Mouse (Mus musculus) forebrain, embryonic 15.5 days (tissue): ENCODE results near the gene Wdr37. TPM values are rescaled to one million over a fixed set of nuclear protein-coding genes. Genes with fewer than 3 reads are reported as not detected.

ENCODE experiments used
- ATAC-seq: fragments of 200-750 bp; cut with Nextera tagmentation; replicated peaks from 2 replicates; pipeline ENCODE4 v1.8.0; 2017; ENCODE audit warnings: mild to moderate bottlenecking, moderate TSS enrichment, moderate library complexity
- H3K27ac ChIP-seq: fragments of 300-500 bp; sonication (generic); replicated peaks from 2 replicates; pipeline ENCODE4 v1.5.1; 2015; ENCODE audit warnings: mild to moderate bottlenecking, inconsistent platforms
- H3K27me3 ChIP-seq: fragments of 300-500 bp; sonication (generic); 2 replicates; pipeline ENCODE4 v1.6.1; 2015; ENCODE audit warnings: inconsistent platforms
- H3K36me3 ChIP-seq: fragments of 300-500 bp; sonication (generic); 2 replicates; pipeline ENCODE4 v1.6.1; 2015; ENCODE audit warnings: mild to moderate bottlenecking, inconsistent platforms
- H3K4me1 ChIP-seq: fragments of 300-500 bp; sonication (generic); 2 replicates; pipeline ENCODE4 v1.6.1; 2015; ENCODE audit warnings: inconsistent platforms
- H3K4me2 ChIP-seq: fragments of 300-500 bp; sonication (generic); replicated peaks from 2 replicates; pipeline ENCODE4 v1.6.1; 2015; ENCODE audit warnings: mild to moderate bottlenecking, inconsistent platforms
- H3K4me3 ChIP-seq: fragments of 300-500 bp; sonication (generic); 2 replicates; pipeline ENCODE4 v1.5.1; 2015; ENCODE audit warnings: mild to moderate bottlenecking, inconsistent platforms
- H3K9ac ChIP-seq: fragments of 300-500 bp; sonication (generic); replicated peaks from 2 replicates; pipeline ENCODE4 v1.6.1; 2015; ENCODE audit warnings: mild to moderate bottlenecking, inconsistent platforms
- H3K9me3 ChIP-seq: fragments of 300-500 bp; sonication (generic); 2 replicates; pipeline ENCODE4 v1.6.1; 2016; ENCODE audit warnings: inconsistent platforms
- WGBS: fragments of 180-500 bp; shearing (Covaris S2); methylation state at CpG from one replicate; pipeline ENCODE4 v1.1.7; 2015; ENCODE audit warnings: mixed read lengths; 5-methylcytosine and 5-hydroxymethylcytosine counted together
- polyA plus RNA-seq: library from polyadenylated mRNA; unstranded; fragments of >200 nt; fragmentation: Nextera tagmentation; extraction: Ambion mirVana; gene quantifications from 2 replicates; pipeline ENCODE4 v1.2.1, GENCODE M21; 2015

Gene Wdr37
- polyA plus RNA-seq, 1 experiment from 2014 or later = 45.5 TPM

- 91% methylated on average over 10 of the region's 10 CpGs for WGBS
- H3K9me3 ChIP-seq = no peaks in the 10 kb centered on the region
- H3K9ac ChIP-seq = no peak overlapping the region
- peaks cover 64% of the 10 kb centered on the region for H3K36me3 ChIP-seq
- H3K27me3 ChIP-seq = no peaks in the 10 kb centered on the region
- H3K4me3 ChIP-seq = no peak overlapping the region
- H3K4me1 ChIP-seq = no peaks in the 10 kb centered on the region
- no peak overlapping the region for H3K27ac ChIP-seq
- no peak for ATAC-seq
- H3K4me2 ChIP-seq = no peak overlapping the region
These were observed 32.6 kb downstream of the Wdr37 start for GRCm38 (mm10) chr13:8839111-8839510.

GRCm38 (mm10) chr13:8838394-8838793 lies 33.3 kb downstream of the Wdr37 start:
- H3K4me1 ChIP-seq = no peaks in the 10 kb centered on the region
- H3K9ac ChIP-seq = no peak overlapping the region
- no peak overlapping the region for H3K4me3 ChIP-seq
- H3K4me2 ChIP-seq = no peak overlapping the region
- no peak for ATAC-seq
- no peaks in the 10 kb centered on the region for H3K9me3 ChIP-seq
- no peak overlapping the region for H3K27ac ChIP-seq
- H3K27me3 ChIP-seq = no peaks in the 10 kb centered on the region
- H3K36me3 ChIP-seq = peaks cover 65% of the 10 kb centered on the region
- 22% methylated on average over 3 of the region's 3 CpGs for WGBS

- peaks cover 8% of the 10 kb centered on the region; the same call in 1 of the 2 replicates for H3K4me1 ChIP-seq
- no peak overlapping the region for H3K4me3 ChIP-seq
- H3K36me3 ChIP-seq = peaks cover 51% of the 10 kb centered on the region
- 80% methylated on average over 5 of the region's 5 CpGs for WGBS
- peak; percentile 65; the same call in 1 of the 2 replicates for ATAC-seq
- no peak overlapping the region for H3K27ac ChIP-seq
- H3K9ac ChIP-seq = no peak overlapping the region
- no peaks in the 10 kb centered on the region for H3K27me3 ChIP-seq
- H3K9me3 ChIP-seq = no peaks in the 10 kb centered on the region
- H3K4me2 ChIP-seq = no peak overlapping the region
These were observed 37.1 kb downstream of the Wdr37 start for GRCm38 (mm10) chr13:8834573-8834972.

- WGBS = 91% methylated on average over 7 of the region's 7 CpGs
- no peaks in the 10 kb centered on the region for H3K9me3 ChIP-seq
- peaks cover 44% of the 10 kb centered on the region for H3K36me3 ChIP-seq
- no peak overlapping the region for H3K9ac ChIP-seq
- no peak for ATAC-seq
- no peak overlapping the region for H3K27ac ChIP-seq
- peaks cover 8% of the 10 kb centered on the region; the same call in 1 of the 2 replicates for H3K4me1 ChIP-seq
- no peaks in the 10 kb centered on the region for H3K27me3 ChIP-seq
- no peak overlapping the region for H3K4me2 ChIP-seq
- H3K4me3 ChIP-seq = no peak overlapping the region
These were observed 40.0 kb downstream of the Wdr37 start for GRCm38 (mm10) chr13:8831546-8832251.

- peaks cover 38% of the 10 kb centered on the region for H3K36me3 ChIP-seq
- no peak overlapping the region for H3K27ac ChIP-seq
- ATAC-seq = no peak
- H3K4me2 ChIP-seq = no peak overlapping the region
- no peak overlapping the region for H3K4me3 ChIP-seq
- no peaks in the 10 kb centered on the region for H3K9me3 ChIP-seq
- H3K4me1 ChIP-seq = peaks cover 8% of the 10 kb centered on the region; the same call in 1 of the 2 replicates
- H3K27me3 ChIP-seq = no peaks in the 10 kb centered on the region
- no peak overlapping the region for H3K9ac ChIP-seq
These were observed 41.0 kb downstream of the Wdr37 start for GRCm38 (mm10) chr13:8830696-8831095.

GRCm38 (mm10) chr13:8829784-8830183 lies 41.9 kb downstream of the Wdr37 start:
- H3K9ac ChIP-seq = no peak overlapping the region
- H3K36me3 ChIP-seq = peaks cover 33% of the 10 kb centered on the region
- H3K9me3 ChIP-seq = no peaks in the 10 kb centered on the region
- H3K4me2 ChIP-seq = no peak overlapping the region
- peak; percentile 47; the same call in 1 of the 2 replicates for ATAC-seq
- H3K27me3 ChIP-seq = no peaks in the 10 kb centered on the region
- WGBS = 18% methylated on average over 5 of the region's 5 CpGs
- H3K27ac ChIP-seq = no peak overlapping the region
- no peak overlapping the region for H3K4me3 ChIP-seq
- peaks cover 8% of the 10 kb centered on the region; the same call in 1 of the 2 replicates for H3K4me1 ChIP-seq

- H3K4me3 ChIP-seq = no peak overlapping the region
- H3K9ac ChIP-seq = no peak overlapping the region
- 83% methylated on average over 1 of the region's 1 CpGs for WGBS
- no peaks in the 10 kb centered on the region for H3K9me3 ChIP-seq
- H3K36me3 ChIP-seq = peaks cover 26% of the 10 kb centered on the region
- H3K27me3 ChIP-seq = no peaks in the 10 kb centered on the region
- ATAC-seq = no peak
- H3K4me2 ChIP-seq = no peak overlapping the region
- no peak overlapping the region for H3K27ac ChIP-seq
- peaks cover 8% of the 10 kb centered on the region; the same call in 1 of the 2 replicates for H3K4me1 ChIP-seq
These were observed 42.8 kb downstream of the Wdr37 start for GRCm38 (mm10) chr13:8828946-8829345.

- H3K36me3 ChIP-seq = peaks cover 30% of the 10 kb centered on the region
- 70% methylated on average over 8 of the region's 8 CpGs for WGBS
- H3K4me2 ChIP-seq = no peak overlapping the region
- no peak overlapping the region for H3K9ac ChIP-seq
- peaks cover 9% of the 10 kb centered on the region; the same call in 1 of the 2 replicates for H3K4me1 ChIP-seq
- no peaks in the 10 kb centered on the region for H3K27me3 ChIP-seq
- no peak overlapping the region for H3K27ac ChIP-seq
- no peaks in the 10 kb centered on the region for H3K9me3 ChIP-seq
- H3K4me3 ChIP-seq = no peak overlapping the region
- ATAC-seq = no peak
These were observed 48.2 kb downstream of the Wdr37 start for GRCm38 (mm10) chr13:8823546-8823945.

GRCm38 (mm10) chr13:8823120-8823519 lies 48.6 kb downstream of the Wdr37 start:
- Histone ChIP-seq H3K4me1 (peaks cover 9% of the 10 kb centered on the region; the same call in 1 of the 2 replicates), H3K9me3 (no peaks in the 10 kb centered on the region), H3K36me3 (peaks cover 30% of the 10 kb centered on the region), H3K9ac (no peak overlapping the region), H3K27ac (no peak overlapping the region), H3K27me3 (no peaks in the 10 kb centered on the region), H3K4me2 (no peak overlapping the region), H3K4me3 (no peak overlapping the region)
- 0 out of 2 replicates have a peak, but pooled peaks have one; percentile 45 for ATAC-seq
- 52% methylated on average over 6 of the region's 6 CpGs for WGBS

- H3K9me3 ChIP-seq = no peaks in the 10 kb centered on the region
- no peak for ATAC-seq
- WGBS = 91% methylated on average over 4 of the region's 4 CpGs
- peaks cover 34% of the 10 kb centered on the region for H3K36me3 ChIP-seq
- no peak overlapping the region for H3K4me3 ChIP-seq
- no peak overlapping the region for H3K9ac ChIP-seq
- H3K4me1 ChIP-seq = peaks cover 9% of the 10 kb centered on the region; the same call in 1 of the 2 replicates
- no peaks in the 10 kb centered on the region for H3K27me3 ChIP-seq
- H3K4me2 ChIP-seq = no peak overlapping the region
- no peak overlapping the region for H3K27ac ChIP-seq
These were observed 49.5 kb downstream of the Wdr37 start for GRCm38 (mm10) chr13:8822201-8822600.

GRCm38 (mm10) chr13:8805931-8806330 lies 65.8 kb downstream of the Wdr37 start:
- Histone ChIP-seq H3K27me3 (no peaks in the 10 kb centered on the region), H3K9me3 (no peaks in the 10 kb centered on the region), H3K9ac (no peak overlapping the region), H3K4me1 (no peaks in the 10 kb centered on the region), H3K4me2 (no peak overlapping the region), H3K36me3 (peaks cover 11% of the 10 kb centered on the region), H3K4me3 (no peak overlapping the region), H3K27ac (no peak overlapping the region)
- ATAC-seq = no peak
- 96% methylated on average over 2 of the region's 2 CpGs for WGBS

- WGBS = 82% methylated on average over 6 of the region's 6 CpGs
These were observed 71.1 kb downstream of the Wdr37 start for GRCm38 (mm10) chr13:8800576-8800975.

More at GRCm38 (mm10) chr13:8800576-8800975, 71.1 kb downstream of the Wdr37 start:
- H3K27me3 ChIP-seq = no peaks in the 10 kb centered on the region
- H3K9ac ChIP-seq = no peak overlapping the region
- H3K4me2 ChIP-seq = no peak overlapping the region
- ATAC-seq = no peak
- no peak overlapping the region for H3K27ac ChIP-seq
- peaks cover 11% of the 10 kb centered on the region for H3K36me3 ChIP-seq
- H3K4me3 ChIP-seq = no peak overlapping the region
- H3K4me1 ChIP-seq = no peaks in the 10 kb centered on the region
- H3K9me3 ChIP-seq = no peaks in the 10 kb centered on the region
